Mouse (Mus musculus) G1E (cell line): Measurements from ENCODE around the gene Coro1c. TPM values are rescaled to one million over a fixed set of nuclear protein-coding genes. Genes with fewer than 3 reads are reported as not detected.

Experiments
- ATAC-seq: 2 replicates; pipeline ENCODE4 v1.8.0; 2016; ENCODE audit warnings: mild to moderate bottlenecking; ENCODE audit not compliant: insufficient number of reproducible peaks, poor library complexity, low FRiP score, severe bottlenecking; ENCODE audit errors: extremely low read depth
- DNase-seq: peaks from one replicate; pipeline ENCODE4 v3.0.0; 2012; ENCODE audit warnings: low spot score
- H3K27me3 ChIP-seq: 2 replicates; pipeline ENCODE4 v1.6.1; 2012; ENCODE audit warnings: mild to moderate bottlenecking, low read length, inconsistent platforms; ENCODE audit not compliant: insufficient read depth
- H3K36me3 ChIP-seq: replicated peaks from 2 replicates; pipeline ENCODE3; 2012; ENCODE audit warnings: mild to moderate bottlenecking, inconsistent platforms
- H3K4me1 ChIP-seq: 2 replicates; pipeline ENCODE4 v1.6.1; 2012; ENCODE audit warnings: low read depth, low read length, inconsistent platforms, mixed read lengths; ENCODE audit not compliant: insufficient read depth
- H3K4me3 ChIP-seq: 2 replicates; pipeline ENCODE4 v1.5.1; 2012; ENCODE audit warnings: low read depth, mild to moderate bottlenecking, inconsistent platforms, low read length, moderate library complexity, mixed read lengths
- H3K9me3 ChIP-seq: replicated peaks from 2 replicates; pipeline ENCODE4 v1.6.1; 2012; ENCODE audit warnings: inconsistent platforms
- CTCF ChIP-seq: IDR thresholded peaks from 2 replicates; pipeline ENCODE4 v1.5.1; 2012; ENCODE audit warnings: low read depth, low read length, inconsistent platforms, mixed read lengths
- GATA1 ChIP-seq: IDR thresholded peaks from 2 replicates; pipeline ENCODE4 v1.6.1; 2012; ENCODE audit warnings: borderline replicate concordance, low read length, inconsistent platforms, mixed read lengths
- GATA2 ChIP-seq: IDR thresholded peaks from 2 replicates; pipeline ENCODE4 v1.6.1; 2012; ENCODE audit warnings: low read depth, low read length, inconsistent platforms, borderline replicate concordance
- POLR2AphosphoS5 ChIP-seq: IDR thresholded peaks from 2 replicates; pipeline ENCODE4 v1.6.1; 2012; ENCODE audit warnings: low read depth, low read length, inconsistent platforms; ENCODE audit not compliant: insufficient replicate concordance
- TAL1 ChIP-seq: conservative IDR thresholded peaks from 2 replicates; pipeline ENCODE4 v1.6.1; 2012; ENCODE audit warnings: low read depth, low read length, inconsistent platforms, mixed read lengths
- polyA plus RNA-seq: library from polyadenylated mRNA; stranded (reverse); fragments of >175 nt; gene quantifications from 2 replicates; pipeline ENCODE4 v1.2.3, GENCODE M21; 2012
- total RNA-seq, 2 experiments: library from RNA; stranded (forward) in 1 of 2; stranded (reverse) in 1 of 2; fragments of 200-1000 nt in 1 of 2; fragments of >200 nt in 1 of 2; fragmentation: Nextera tagmentation in 1 of 2; gene quantifications; 2 replicates each; pipeline ENCODE4 v1.2.3; 2014 to 2017

Coro1c gene
- total and polyA plus RNA-seq, 3 experiments, result 59.1 to 77.5 (median 70.5) TPM

- no peak for TF ChIP-seq GATA1
- no peak for TF ChIP-seq TAL1
- TF ChIP-seq CTCF, result no peak
- TF ChIP-seq POLR2AphosphoS5, result no peak
- no peak for TF ChIP-seq GATA2
- Histone ChIP-seq H3K9me3 (peaks cover 14% of the 10 kb centered on the region), H3K4me3 (no peak overlapping the region), H3K27me3 (peaks cover 16% of the 10 kb centered on the region), H3K36me3 (no peaks in the 10 kb centered on the region), H3K4me1 (peaks cover 10% of the 10 kb centered on the region)
- ATAC-seq (no peak), DNase-seq (no peak)
Measured at GRCm38 (mm10) chr5:113929950-113930647, 21.5 kb upstream of the Coro1c start.

GRCm38 (mm10) chr5:113929526-113929925 lies 21.0 kb upstream of the Coro1c start:
- no peak overlapping the region for H3K4me3 ChIP-seq
- no peak for TF ChIP-seq CTCF
- TF ChIP-seq GATA2, result no peak
- no peak for TF ChIP-seq GATA1
- TF ChIP-seq POLR2AphosphoS5, result no peak
- no peak for TF ChIP-seq TAL1
- peaks cover 14% of the 10 kb centered on the region for H3K27me3 ChIP-seq
- DNase-seq (no peak), ATAC-seq (no peak)
- no peaks in the 10 kb centered on the region for H3K36me3 ChIP-seq
- H3K4me1 ChIP-seq, result peaks cover 16% of the 10 kb centered on the region
- H3K9me3 ChIP-seq, result peaks cover 14% of the 10 kb centered on the region

- TF ChIP-seq GATA1, result no peak
- no peak for TF ChIP-seq GATA2
- TF ChIP-seq POLR2AphosphoS5, result no peak
- no peak for TF ChIP-seq CTCF
- TF ChIP-seq TAL1, result no peak
- peak; percentile 22 for ATAC-seq
- H3K4me3 ChIP-seq, result no peak overlapping the region
- no peak for DNase-seq
- peaks cover 7% of the 10 kb centered on the region; the same call in 1 of the 2 replicates for H3K27me3 ChIP-seq
- no peaks in the 10 kb centered on the region for H3K36me3 ChIP-seq
- peaks cover 14% of the 10 kb centered on the region for H3K9me3 ChIP-seq
- peaks cover 22% of the 10 kb centered on the region for H3K4me1 ChIP-seq
Measured at GRCm38 (mm10) chr5:113924608-113925007, 16.1 kb upstream of the Coro1c start.

- peaks cover 30% of the 10 kb centered on the region for H3K4me1 ChIP-seq
- no peak for DNase-seq
- H3K27me3 ChIP-seq, result peaks cover 17% of the 10 kb centered on the region
- no peak for TF ChIP-seq POLR2AphosphoS5
- no peak for TF ChIP-seq TAL1
- TF ChIP-seq GATA1, result no peak
- no peak for TF ChIP-seq GATA2
- TF ChIP-seq CTCF, result no peak
- H3K9me3 ChIP-seq, result no peaks in the 10 kb centered on the region
- no peaks in the 10 kb centered on the region for H3K36me3 ChIP-seq
- H3K4me3 ChIP-seq, result no peak overlapping the region
- ATAC-seq, result no peak
Measured at GRCm38 (mm10) chr5:113921310-113922166, 13.0 kb upstream of the Coro1c start.

- ATAC-seq (no peak), DNase-seq (no peak)
- Histone ChIP-seq H3K9me3 (no peaks in the 10 kb centered on the region), H3K27me3 (peaks cover 30% of the 10 kb centered on the region), H3K4me1 (peaks cover 13% of the 10 kb centered on the region), H3K36me3 (no peaks in the 10 kb centered on the region), H3K4me3 (no peak overlapping the region)
- TF ChIP-seq GATA1 (no peak), TAL1 (no peak), CTCF (no peak), GATA2 (no peak), POLR2AphosphoS5 (no peak)
Measured at GRCm38 (mm10) chr5:113919060-113919459, 10.5 kb upstream of the Coro1c start.

- H3K4me1 ChIP-seq, result peaks cover 13% of the 10 kb centered on the region
- peaks cover 30% of the 10 kb centered on the region for H3K27me3 ChIP-seq
- ATAC-seq (no peak), DNase-seq (no peak)
- no peaks in the 10 kb centered on the region for H3K36me3 ChIP-seq
- H3K4me3 ChIP-seq, result no peak overlapping the region
- TF ChIP-seq TAL1 (no peak), GATA2 (no peak), GATA1 (no peak), CTCF (no peak), POLR2AphosphoS5 (no peak)
- no peaks in the 10 kb centered on the region for H3K9me3 ChIP-seq
Measured at GRCm38 (mm10) chr5:113918654-113919053, 10.1 kb upstream of the Coro1c start.
